Mouse (Mus musculus) erythroblast, embryonic 14.5 days (primary cell): Measurements from ENCODE around the gene Pam16. TPM values are rescaled to one million over a fixed set of nuclear protein-coding genes. Genes with fewer than 3 reads are reported as not detected.

Source experiments
- H3K27me3 ChIP-seq: 2 replicates; pipeline ENCODE4 v1.6.1; 2012; ENCODE audit warnings: inconsistent platforms; ENCODE audit not compliant: control insufficient read depth
- H3K36me3 ChIP-seq: 2 replicates; pipeline ENCODE4 v1.6.1; 2012; ENCODE audit warnings: mild to moderate bottlenecking, inconsistent platforms; ENCODE audit not compliant: control insufficient read depth
- H3K4me1 ChIP-seq: 2 replicates; pipeline ENCODE4 v1.6.1; 2012; ENCODE audit warnings: inconsistent platforms; ENCODE audit not compliant: control insufficient read depth
- H3K4me3 ChIP-seq: replicated peaks from 2 replicates; pipeline ENCODE3; 2012; ENCODE audit warnings: moderate library complexity, mild to moderate bottlenecking, inconsistent platforms
- H3K9me3 ChIP-seq: 2 replicates; pipeline ENCODE4 v1.6.1; 2012; ENCODE audit warnings: low read length, inconsistent platforms, mixed read lengths; ENCODE audit not compliant: control insufficient read depth
- GATA1 ChIP-seq: IDR thresholded peaks from 2 replicates; pipeline ENCODE4 v1.6.1; 2012; ENCODE audit warnings: low read length, inconsistent platforms, mixed read lengths
- TAL1 ChIP-seq: IDR thresholded peaks from 3 replicates; pipeline ENCODE4 v1.6.1; 2012; ENCODE audit warnings: low read length, inconsistent platforms, mixed read lengths
- polyA plus RNA-seq: library from polyadenylated mRNA; stranded (reverse); fragments of >175 nt; gene quantifications from 2 replicates; pipeline ENCODE4 v1.2.3, GENCODE M21; 2012

Pam16 gene
- polyA plus RNA-seq, 1 experiment = 15.1 TPM

- H3K9me3 ChIP-seq = no peaks in the 10 kb centered on the region
- peaks cover 36% of the 10 kb centered on the region for H3K36me3 ChIP-seq
- H3K4me1 ChIP-seq = peaks cover 41% of the 10 kb centered on the region
- H3K27me3 ChIP-seq = no peaks in the 10 kb centered on the region
- TF ChIP-seq GATA1 (no peak), TAL1 (no peak)
- no peak overlapping the region for H3K4me3 ChIP-seq
These were observed 2.3 kb upstream of the Pam16 start for GRCm38 (mm10) chr16:4627105-4627504.

- H3K36me3 ChIP-seq = peaks cover 37% of the 10 kb centered on the region
These were observed 714 bp downstream of the Pam16 start for GRCm38 (mm10) chr16:4624074-4624473.

GRCm38 (mm10) chr16:4616829-4617228 is 8.0 kb downstream of the Pam16 start:
- H3K9me3 ChIP-seq = no peaks in the 10 kb centered on the region
- TF ChIP-seq TAL1 = no peak
- no peak for TF ChIP-seq GATA1
- no peaks in the 10 kb centered on the region for H3K27me3 ChIP-seq
- H3K4me3 ChIP-seq = no peak overlapping the region
- H3K36me3 ChIP-seq = peaks cover 75% of the 10 kb centered on the region
- H3K4me1 ChIP-seq = peaks cover 8% of the 10 kb centered on the region

More at GRCm38 (mm10) chr16:4624074-4624473, 714 bp downstream of the Pam16 start:
- Histone ChIP-seq H3K4me1 (peaks cover 52% of the 10 kb centered on the region), H3K4me3 (peak overlapping the region; percentile 81), H3K27me3 (no peaks in the 10 kb centered on the region), H3K9me3 (no peaks in the 10 kb centered on the region)
- TF ChIP-seq TAL1 = no peak

DNA sequence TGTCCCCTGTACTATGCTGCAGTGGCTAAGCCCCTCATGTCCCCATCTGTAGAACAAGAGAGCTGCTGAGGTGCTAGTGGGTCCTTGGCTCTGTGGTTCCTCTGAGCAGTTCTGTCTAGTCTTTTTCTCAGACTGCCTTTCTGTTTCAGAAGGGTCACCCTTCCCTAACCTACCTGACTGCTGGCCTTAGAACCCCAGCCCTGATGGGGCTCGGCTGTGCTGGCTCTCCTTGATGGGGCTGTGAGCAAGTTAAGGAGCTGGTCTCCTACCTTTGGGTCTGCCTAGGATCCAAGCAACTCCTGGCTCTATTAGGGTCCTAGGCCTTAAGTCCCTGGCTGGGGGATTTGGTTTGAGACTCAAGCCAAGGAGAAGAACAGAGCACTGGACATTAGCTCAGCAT is 9.5 kb downstream of the Pam16 start:
- Histone ChIP-seq H3K27me3 (no peaks in the 10 kb centered on the region), H3K9me3 (no peaks in the 10 kb centered on the region), H3K4me3 (no peak overlapping the region), H3K4me1 (peaks cover 2% of the 10 kb centered on the region), H3K36me3 (peaks cover 78% of the 10 kb centered on the region)
- no peak for TF ChIP-seq GATA1

DNA sequence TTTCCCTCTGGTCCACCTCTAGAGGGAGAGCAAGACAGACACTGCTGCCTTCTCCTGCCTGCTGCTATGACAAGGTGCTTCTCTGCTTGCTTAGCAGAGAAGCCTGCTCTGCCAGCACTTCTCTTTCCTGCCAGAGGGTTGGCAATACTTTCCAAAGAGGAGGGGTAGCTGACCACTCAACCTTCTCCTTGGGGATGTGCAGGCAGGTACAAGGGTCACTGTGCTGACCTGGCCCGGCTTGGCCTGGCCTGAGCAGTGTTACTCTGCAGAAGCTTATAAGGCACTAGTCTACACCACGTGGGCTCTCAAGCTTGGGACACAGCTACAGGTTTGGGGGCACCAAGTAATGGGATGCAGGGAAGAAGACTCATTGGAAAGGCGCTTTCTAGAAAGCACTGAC is 10.1 kb downstream of the Pam16 start:
- H3K9me3 ChIP-seq = no peaks in the 10 kb centered on the region
- H3K4me3 ChIP-seq = no peak overlapping the region
- peaks cover 73% of the 10 kb centered on the region for H3K36me3 ChIP-seq

GRCm38 (mm10) chr16:4613736-4614135 is 11.1 kb downstream of the Pam16 start:
- Histone ChIP-seq H3K36me3 (peaks cover 69% of the 10 kb centered on the region), H3K9me3 (no peaks in the 10 kb centered on the region), H3K27me3 (no peaks in the 10 kb centered on the region), H3K4me3 (no peak overlapping the region), H3K4me1 (no peaks in the 10 kb centered on the region)
- TF ChIP-seq TAL1 (no peak), GATA1 (no peak)

More for the DNA sequence above, 10.1 kb downstream of the Pam16 start:
- TF ChIP-seq TAL1 = no peak
- no peak for TF ChIP-seq GATA1
- H3K4me1 ChIP-seq = no peaks in the 10 kb centered on the region; the same call in 1 of the 2 replicates
- H3K27me3 ChIP-seq = no peaks in the 10 kb centered on the region

GRCm38 (mm10) chr16:4611676-4612075 is 13.1 kb downstream of the Pam16 start:
- H3K27me3 ChIP-seq = no peaks in the 10 kb centered on the region
- H3K4me1 ChIP-seq = peaks cover 2% of the 10 kb centered on the region; the same call in 1 of the 2 replicates
- peaks cover 48% of the 10 kb centered on the region for H3K36me3 ChIP-seq
- no peak overlapping the region for H3K4me3 ChIP-seq
- TF ChIP-seq TAL1 (no peak), GATA1 (no peak)
- H3K9me3 ChIP-seq = no peaks in the 10 kb centered on the region

GRCm38 (mm10) chr16:4611193-4611592 is 13.6 kb downstream of the Pam16 start:
- Histone ChIP-seq H3K27me3 (no peaks in the 10 kb centered on the region), H3K4me1 (peaks cover 6% of the 10 kb centered on the region), H3K36me3 (peaks cover 44% of the 10 kb centered on the region), H3K9me3 (no peaks in the 10 kb centered on the region), H3K4me3 (no peak overlapping the region)
- TF ChIP-seq TAL1 (no peak), GATA1 (no peak)

- H3K36me3 ChIP-seq = peaks cover 18% of the 10 kb centered on the region
- no peaks in the 10 kb centered on the region for H3K9me3 ChIP-seq
- no peak for TF ChIP-seq TAL1
- no peak for TF ChIP-seq GATA1
- no peaks in the 10 kb centered on the region for H3K27me3 ChIP-seq
- H3K4me1 ChIP-seq = peaks cover 13% of the 10 kb centered on the region
- H3K4me3 ChIP-seq = no peak overlapping the region
These were observed 16.2 kb downstream of the Pam16 start for GRCm38 (mm10) chr16:4608532-4609059.
